Mouse (Mus musculus) urinary bladder, postnatal 14 days (tissue): ENCODE data around the gene Gm28042.
A peak's percentile ranks its signal among the peaks of the same experiment; 100 is the strongest.

Experiments
- DNase-seq: peaks from one replicate; pipeline ENCODE4 v3.0.0; 2021; ENCODE audit warnings: low spot score

Gene Gm28042

DNA sequence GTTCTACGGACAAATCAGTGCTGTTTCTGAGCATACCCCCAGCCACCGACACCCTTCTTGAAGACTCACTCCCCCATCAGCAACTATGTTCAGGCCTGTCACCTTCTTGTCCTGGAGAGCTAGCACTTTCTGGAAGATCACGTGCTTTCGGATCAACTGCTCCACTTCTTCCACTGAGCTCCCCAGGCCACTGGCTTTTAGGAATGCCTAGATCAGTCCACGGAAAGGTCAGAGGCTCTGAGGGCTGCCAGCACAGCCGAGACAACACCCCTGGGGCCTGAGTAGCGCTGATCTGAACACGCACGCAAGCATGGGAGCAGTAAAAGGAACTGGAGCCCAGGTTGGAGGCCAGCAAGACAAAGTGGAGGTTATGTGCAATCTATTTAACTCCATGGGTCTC is 33.4 kb downstream of the Gm28042 start:
- no peak for DNase-seq

DNA sequence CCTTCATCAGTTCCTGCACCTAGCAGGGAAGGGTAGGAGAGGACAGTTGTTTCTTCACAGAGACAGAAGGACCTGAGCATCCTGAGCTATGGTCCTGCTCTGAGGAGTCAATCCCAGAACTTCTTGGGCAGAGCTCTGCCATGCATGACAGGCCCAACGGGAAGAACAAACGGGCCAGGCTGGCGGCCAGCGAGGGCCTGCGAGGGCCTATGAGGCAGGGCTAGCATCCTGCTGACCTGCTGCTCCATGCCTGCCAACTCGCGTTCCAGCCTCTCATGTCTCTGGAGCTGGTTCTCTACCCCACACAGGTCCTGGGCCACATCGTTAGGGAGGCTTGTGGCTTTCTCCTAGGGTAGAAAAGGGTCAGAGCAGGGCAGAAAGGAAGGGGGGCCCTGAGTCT is 35.0 kb downstream of the Gm28042 start:
- no peak for DNase-seq

DNA sequence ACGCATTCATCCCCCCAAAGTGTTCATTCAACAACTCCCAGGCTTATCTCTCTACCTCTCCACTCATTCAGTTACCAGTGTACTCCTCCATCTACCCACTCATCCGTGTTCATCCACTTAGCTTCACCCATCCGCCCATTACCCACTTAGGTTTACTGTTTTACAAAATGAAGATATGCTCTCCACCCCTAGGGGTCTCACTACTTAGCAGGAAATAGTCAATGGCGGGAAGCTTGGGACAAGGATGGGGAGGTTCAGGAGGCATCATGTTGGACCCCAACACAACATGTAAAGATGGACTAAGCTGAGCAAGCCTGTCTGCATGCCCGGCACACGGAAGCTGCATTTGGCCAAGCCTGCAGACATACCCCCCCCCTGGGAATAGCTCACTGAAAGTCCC is 37.3 kb downstream of the Gm28042 start:
- DNase-seq, result no peak

DNA sequence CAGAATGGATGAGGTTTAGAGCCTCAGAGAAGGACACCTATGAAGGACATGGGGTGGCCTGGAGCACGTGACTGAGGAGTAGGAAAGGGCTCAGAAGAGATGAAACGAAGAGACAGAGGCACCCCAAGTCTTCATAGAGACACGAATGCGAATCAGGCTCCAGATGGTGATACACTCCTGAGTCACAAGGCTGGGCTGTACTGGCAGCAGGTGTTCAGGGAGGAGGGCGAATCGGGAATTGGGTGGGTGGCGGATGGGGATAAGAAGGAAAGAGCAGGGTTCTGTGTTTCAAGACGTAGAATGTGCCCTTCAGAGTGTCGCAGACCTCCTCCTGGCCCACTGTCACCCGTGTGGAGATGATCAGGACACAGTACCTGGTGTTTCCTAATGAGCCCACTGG is 38.0 kb downstream of the Gm28042 start:
- no peak for DNase-seq

DNA sequence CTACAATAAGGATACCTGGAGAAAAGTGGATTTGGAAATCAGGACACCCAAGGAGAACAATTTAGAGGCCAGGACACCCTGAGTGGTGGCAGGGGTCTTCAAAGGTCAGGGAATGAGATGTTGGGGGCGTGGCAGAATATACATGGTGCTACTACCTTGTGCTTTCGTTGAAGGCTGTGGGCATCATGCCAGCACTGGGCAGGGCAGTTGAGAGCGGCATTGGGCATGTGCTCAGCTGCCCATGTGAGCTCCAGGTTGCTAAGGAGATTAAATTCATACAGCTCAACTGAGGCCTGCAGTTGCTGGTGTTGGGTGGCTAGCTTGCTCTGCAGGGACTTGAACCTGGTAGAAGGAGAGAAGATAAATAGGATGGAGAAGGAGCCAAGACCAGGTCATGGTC is 38.9 kb downstream of the Gm28042 start:
- peak; percentile 38 for DNase-seq

DNA sequence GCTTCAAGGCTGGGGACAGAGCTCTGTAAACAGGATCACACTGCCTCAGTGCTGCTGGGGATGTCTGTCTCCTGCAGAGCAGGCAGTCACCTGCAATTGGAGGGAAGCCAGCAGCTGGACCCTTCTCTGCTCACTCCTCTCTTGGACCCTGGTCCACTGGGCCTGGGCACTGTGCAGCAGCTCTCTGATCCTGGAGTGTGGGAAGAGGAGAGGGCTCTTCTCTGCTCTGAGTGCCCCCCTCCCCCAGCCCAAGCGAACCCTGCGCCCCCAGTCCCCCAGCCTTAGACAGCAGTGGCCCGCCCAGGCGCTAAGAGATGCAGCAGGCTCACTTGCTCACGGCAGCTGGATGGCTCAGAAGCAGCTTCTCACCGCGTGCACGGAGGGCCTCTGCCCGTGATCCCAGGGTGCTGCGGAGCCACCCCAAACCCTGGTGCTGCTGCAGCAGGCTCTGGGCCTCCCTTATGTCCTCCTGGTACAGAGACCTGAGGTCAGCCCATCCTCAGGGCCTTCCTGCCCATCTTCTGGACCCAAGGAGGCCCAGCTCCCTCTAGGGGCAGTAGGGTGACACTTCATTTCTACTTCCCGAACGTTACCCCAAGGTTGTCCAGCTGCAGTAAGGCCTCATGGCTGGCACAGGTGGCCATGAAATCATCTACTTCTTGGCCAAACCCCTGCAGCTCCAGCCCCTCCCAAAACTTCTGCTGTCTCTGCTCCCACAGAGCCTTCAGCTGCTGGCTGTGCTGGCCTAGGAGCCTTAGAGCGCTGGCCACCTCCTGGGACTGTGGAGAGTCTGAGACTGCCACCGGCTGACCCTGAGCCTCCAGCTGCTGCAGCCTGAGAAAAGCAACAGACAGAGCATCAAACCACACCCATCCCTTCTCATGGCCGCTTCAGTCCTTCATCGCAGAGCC is 41.5 kb downstream of the Gm28042 start:
- DNase-seq, result peak; percentile 43

DNA sequence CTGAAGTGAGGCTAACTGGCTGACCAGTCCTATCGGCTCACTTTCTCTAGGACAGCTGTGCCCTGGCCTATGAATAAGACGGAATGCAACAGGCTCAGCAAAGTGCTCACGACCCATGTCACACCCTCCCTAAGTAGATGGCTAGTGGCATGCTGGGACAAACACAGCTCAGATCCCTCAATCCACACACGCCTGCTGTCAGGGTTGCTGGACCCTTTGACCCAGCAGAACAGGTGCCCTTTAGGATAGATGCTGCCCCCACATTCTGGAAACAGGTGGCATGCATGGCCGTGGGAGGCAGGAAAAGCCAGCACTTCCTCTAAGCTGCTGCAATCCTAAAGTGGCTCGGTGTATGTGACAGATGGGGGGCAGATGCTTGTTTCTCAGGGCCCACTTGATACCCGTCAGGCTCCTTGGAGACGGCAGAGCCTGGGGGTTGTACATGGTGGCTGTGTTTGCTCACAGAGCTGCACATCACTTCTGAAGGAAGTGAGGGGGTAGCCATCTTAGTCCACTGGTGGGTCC is 42.2 kb downstream of the Gm28042 start:
- DNase-seq, result no peak

DNA sequence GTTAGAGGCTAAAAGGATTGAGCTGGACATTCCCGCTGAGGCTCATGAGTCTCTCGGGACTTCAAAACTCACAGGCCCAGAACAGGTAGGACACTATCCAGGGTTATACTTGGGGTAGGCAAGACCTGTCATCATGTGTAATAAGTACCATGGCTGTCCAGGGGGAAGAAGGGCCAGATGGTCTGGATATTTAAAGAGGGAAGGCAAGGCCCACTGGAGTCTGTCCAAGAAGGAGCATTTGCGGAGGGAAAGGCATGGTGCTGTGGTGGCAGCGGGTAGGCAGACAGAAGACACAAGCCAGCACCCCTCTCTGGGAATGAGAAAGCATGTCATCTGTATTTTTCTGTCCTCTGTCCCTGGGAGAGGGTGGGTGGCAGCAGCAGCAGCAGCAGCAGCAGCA is 46.8 kb downstream of the Gm28042 start:
- DNase-seq, result no peak

DNA sequence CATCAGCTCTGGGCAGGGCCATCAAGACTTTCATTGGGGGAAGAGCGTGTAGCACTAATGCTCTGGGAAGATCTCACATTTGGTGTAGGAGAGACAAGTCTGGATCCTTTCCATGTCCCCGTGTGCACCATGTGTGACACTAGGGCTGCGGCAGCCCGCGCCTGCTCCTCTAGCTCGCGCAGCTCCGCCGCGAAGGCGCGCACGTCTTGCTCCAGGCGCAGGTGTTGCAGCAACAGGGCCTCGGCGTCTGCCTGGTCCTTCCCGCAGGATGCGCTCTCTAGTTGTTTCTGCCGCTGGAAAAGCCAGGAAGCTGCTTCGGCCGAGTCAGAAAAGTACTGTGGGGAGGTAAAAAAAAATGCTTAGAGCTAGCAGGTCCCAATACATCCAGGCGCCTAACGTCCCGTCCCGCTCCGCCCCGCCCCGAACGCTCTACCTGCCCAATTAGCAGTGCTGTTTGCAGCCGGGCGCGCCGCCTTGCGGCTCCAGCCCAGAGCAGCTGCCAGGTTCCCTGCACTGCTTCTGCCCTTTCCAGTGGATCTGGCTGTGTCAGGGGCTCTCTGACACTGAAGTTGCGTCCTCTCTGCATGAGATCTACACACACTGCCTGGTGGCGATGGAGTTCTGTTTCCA is 48.9 kb downstream of the Gm28042 start:
- peak; percentile 72 for DNase-seq

DNA sequence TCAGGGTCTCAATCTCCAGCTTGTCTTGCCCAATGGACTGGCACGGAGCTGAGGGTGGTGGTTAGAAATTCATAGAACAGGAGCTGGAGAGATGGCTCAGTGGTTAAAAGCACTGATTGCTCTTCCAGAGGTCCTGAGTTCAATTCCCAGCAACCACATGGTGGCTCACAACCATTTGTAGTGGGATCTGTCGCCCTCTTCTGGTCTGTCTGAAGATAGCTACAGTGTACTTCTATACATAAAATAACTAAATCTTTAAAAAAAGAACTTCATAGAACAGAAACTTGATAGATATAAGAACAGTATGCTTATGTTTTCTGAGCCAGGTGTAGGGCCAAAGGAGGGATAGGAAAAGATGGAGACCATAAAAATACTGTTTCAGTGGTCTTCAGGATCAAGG is 55.1 kb downstream of the Gm28042 start:
- no peak for DNase-seq

DNA sequence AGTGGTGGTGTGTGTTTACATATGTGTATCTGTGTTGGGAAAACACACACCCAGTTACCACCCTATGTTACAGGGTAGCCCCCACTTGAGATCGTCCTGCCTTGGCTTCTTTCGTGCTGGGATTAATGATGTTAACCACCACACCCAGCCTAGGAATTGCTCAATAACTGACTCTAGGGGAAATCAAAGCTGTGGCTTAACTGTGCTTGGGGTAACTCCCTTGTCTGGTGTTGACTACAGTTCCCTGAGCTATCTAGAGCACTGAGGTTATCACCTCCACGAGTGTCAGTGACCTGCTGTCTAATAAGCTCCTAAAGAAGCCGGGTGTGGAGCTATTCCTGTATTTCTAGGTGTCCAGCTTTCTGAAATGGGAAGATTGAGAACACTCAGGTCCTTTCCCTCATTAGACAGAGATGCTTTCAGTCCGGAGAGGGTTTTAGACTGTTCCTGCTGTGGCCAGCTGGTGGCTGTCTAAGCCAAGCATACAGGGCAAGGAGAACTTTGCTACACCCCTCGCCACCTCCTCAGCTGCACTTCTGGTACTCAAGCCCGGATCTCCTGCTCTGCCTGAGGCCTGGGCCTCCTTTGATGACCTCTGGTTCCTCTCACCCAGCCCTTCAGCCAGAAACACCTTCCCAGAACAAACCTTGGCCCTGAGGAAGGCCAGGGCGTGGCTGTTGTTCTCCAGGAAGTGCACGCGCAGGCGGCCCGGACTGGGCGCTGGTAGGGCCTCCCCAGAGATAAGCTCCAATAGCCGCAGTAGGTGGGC is 57.5 kb downstream of the Gm28042 start:
- peak; percentile 61 for DNase-seq

DNA sequence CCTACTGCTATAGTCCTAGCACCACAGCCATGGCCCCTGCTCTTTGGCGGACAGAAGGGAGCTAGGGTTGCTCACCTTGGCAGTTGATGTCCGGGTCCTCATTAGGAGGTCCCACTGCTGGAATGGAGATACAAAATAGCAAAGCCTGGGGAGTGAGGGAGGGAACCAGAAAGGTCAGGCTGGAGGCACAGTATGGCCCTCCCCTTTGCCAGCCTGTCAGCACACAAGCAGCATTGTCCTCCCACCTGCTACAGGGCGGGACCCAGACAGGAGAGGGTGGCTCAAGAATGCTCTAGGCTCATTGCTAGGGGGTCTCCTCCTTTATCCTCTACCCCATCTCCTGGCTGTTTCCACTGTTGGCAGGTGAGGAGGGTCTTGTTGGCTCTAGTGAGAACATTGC is 58.7 kb downstream of the Gm28042 start:
- DNase-seq, result no peak

DNA sequence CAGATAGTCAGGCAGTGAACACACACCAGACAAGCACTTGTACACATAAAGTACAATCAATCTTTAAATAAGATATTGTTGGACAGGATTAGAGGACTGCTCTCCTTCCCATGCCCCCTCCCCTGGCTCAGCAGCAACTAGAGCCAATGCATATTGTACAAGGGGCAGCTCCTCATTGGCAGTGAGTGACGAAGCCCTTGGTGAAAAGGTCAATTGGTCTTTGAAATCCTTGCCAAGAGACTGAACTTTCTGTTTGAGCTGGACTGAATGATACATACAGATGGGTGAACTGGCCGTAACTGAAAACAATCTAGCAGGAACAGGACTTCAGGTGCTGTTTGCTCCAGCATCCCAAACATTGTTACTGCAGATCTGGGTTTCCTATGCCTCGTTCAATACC is 60.1 kb downstream of the Gm28042 start:
- DNase-seq, result no peak

DNA sequence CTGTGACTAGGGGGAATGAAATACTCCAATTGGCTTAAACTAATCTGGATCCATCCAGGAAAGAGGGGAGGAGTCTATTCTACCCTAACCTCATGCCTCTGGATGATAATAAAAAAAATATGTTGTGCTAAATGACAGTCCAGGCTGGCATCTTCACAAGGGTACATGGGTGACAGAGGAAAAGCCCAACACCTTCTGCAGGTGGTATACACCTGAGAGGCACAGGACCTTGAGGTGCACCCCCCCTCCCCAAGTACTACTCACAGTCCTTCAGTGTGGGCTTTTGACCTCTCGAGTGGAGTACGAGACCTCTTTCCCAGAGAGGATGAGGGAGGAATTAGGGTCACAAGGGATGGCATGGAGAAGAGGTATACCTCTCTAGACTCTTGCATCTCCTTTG is 60.6 kb downstream of the Gm28042 start:
- DNase-seq, result no peak

DNA sequence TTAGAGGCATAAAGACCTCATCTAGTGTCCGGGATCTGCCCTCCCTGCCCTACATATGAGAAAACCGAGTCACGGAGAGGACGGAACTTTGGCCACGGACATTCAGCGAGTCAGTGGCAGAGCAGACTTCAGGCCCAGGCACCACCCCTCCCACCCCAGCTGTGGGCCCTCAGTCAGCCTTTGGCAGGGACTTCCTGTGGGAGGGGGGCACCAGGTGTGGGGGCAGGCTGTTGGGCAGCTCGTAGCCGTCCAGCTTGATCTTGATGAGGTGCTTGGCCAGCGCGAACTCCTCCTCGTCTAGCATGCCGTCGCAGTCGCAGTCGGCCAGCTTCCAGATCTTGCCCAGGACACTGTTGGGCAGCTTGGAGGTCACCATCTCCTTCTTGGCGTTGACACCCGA is 63.7 kb downstream of the Gm28042 start:
- DNase-seq, result no peak
